Mouse (Mus musculus): Measurements from ENCODE around the gene Btbd9. TPM values are rescaled to one million over a fixed set of nuclear protein-coding genes. Genes with fewer than 3 reads are reported as not detected.

Btbd9 gene
- polyA plus RNA-seq, 1 experiment from 2014 or later, result 52.5 TPM

DNA sequence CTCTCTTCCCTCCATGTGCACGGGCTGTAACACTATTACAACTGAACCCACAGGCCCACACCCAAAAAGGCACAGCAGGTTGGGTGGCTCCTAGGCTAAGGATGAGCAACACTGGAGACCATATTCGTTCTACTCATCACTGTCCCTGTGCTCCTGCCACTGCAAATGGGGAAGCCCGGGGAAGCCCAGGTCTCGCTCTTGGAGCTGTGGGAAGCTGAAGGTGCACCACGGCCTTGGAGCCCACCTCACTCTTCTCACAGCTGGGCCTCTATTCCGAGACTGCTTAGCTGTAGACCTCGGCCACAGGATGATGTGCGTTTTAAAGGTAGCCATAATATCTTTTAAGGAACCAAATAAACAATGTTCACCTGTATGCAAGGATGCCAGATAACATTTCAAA is 60.9 kb downstream of the Btbd9 start:
- Histone ChIP-seq H3K27me3 (ENCODE audit: control insufficient read depth, insufficient read depth, low read length) (no peaks in the 10 kb centered on the region), H3K27ac (ENCODE audit: low read depth, low read length) (no peak overlapping the region), H3K4me1 (ENCODE audit: control insufficient read depth, insufficient read depth, low read length) (no peaks in the 10 kb centered on the region), H3K4me2 (replicated peaks; ENCODE audit: low read depth, low read length) (no peak overlapping the region), H3K9me3 (ENCODE audit: control insufficient read depth, low read length) (no peaks in the 10 kb centered on the region), H3K9ac (ENCODE audit: low read depth, low read length) (no peak overlapping the region), H3K4me3 (ENCODE audit: low read length) (no peak overlapping the region), H3K36me3 (ENCODE audit: control insufficient read depth, insufficient read depth, low read length) (peaks cover 2% of the 10 kb centered on the region; the same call in 1 of the 2 replicates)
- WGBS, result 91% methylated on average over 8 of the region's 8 CpGs
- ATAC-seq (ENCODE audit: low FRiP score, low TSS enrichment), result no peak

DNA sequence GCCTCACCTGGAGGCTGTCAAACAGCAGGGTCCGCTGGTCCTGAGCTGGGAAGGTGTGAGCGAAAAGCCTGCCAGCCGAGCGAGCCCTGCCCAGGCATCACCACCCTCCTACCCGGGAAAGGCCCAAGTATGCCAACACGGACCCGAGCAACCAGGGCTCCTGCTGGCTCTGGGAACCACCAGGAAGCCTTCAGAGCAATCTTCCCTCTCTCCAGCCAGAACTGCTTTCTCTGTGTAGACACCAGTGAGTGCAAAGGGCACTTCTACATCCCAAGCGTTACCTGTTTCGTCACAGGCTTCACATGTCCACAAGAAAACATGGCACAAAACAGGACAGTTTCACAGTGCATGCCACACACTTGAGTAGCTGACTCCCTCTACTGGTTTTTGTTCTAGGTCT is 63.3 kb downstream of the Btbd9 start:
- no peak for ATAC-seq (ENCODE audit: low FRiP score, low TSS enrichment)
- Histone ChIP-seq H3K36me3 (ENCODE audit: control insufficient read depth, insufficient read depth, low read length) (peaks cover 2% of the 10 kb centered on the region; the same call in 1 of the 2 replicates), H3K4me1 (ENCODE audit: control insufficient read depth, insufficient read depth, low read length) (no peaks in the 10 kb centered on the region), H3K9ac (ENCODE audit: low read depth, low read length) (no peak overlapping the region), H3K9me3 (ENCODE audit: control insufficient read depth, low read length) (no peaks in the 10 kb centered on the region), H3K27me3 (ENCODE audit: control insufficient read depth, insufficient read depth, low read length) (no peaks in the 10 kb centered on the region), H3K4me2 (replicated peaks; ENCODE audit: low read depth, low read length) (no peak overlapping the region), H3K4me3 (ENCODE audit: low read length) (no peak overlapping the region), H3K27ac (ENCODE audit: low read depth, low read length) (no peak overlapping the region)
- WGBS, result 97% methylated on average over 9 of the region's 9 CpGs

DNA sequence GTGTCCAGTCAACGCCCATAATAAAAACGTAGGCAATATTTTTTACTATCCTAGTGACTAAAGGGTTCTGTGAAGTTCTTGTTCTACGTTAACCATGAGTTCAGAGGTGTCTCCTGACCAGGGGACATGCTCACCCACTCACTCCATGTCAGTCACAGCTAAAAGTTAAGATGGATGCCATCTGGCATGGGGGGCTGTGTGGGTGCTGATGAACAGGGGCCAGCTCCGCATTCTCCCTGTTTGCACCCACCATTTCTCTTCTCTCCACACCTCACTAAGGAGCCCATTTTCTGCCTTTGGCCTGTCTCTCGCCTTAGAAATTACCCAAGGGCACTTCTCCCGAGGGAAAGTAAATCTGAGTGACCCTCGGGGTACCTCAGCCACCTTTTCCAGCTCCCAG is 63.8 kb downstream of the Btbd9 start:
- peaks cover 2% of the 10 kb centered on the region; the same call in 1 of the 2 replicates for H3K36me3 ChIP-seq (ENCODE audit: control insufficient read depth, insufficient read depth, low read length)
- H3K27ac ChIP-seq (ENCODE audit: low read depth, low read length), result no peak overlapping the region
- ATAC-seq (ENCODE audit: low FRiP score, low TSS enrichment), result no peak
- H3K4me1 ChIP-seq (ENCODE audit: control insufficient read depth, insufficient read depth, low read length), result no peaks in the 10 kb centered on the region
- H3K9ac ChIP-seq (ENCODE audit: low read depth, low read length), result no peak overlapping the region
- WGBS, result 88% methylated on average over 7 of the region's 7 CpGs
- no peak overlapping the region for H3K4me2 ChIP-seq (replicated peaks; ENCODE audit: low read depth, low read length)
- no peaks in the 10 kb centered on the region for H3K9me3 ChIP-seq (ENCODE audit: control insufficient read depth, low read length)
- H3K27me3 ChIP-seq (ENCODE audit: control insufficient read depth, insufficient read depth, low read length), result no peaks in the 10 kb centered on the region
- H3K4me3 ChIP-seq (ENCODE audit: low read length), result no peak overlapping the region

DNA sequence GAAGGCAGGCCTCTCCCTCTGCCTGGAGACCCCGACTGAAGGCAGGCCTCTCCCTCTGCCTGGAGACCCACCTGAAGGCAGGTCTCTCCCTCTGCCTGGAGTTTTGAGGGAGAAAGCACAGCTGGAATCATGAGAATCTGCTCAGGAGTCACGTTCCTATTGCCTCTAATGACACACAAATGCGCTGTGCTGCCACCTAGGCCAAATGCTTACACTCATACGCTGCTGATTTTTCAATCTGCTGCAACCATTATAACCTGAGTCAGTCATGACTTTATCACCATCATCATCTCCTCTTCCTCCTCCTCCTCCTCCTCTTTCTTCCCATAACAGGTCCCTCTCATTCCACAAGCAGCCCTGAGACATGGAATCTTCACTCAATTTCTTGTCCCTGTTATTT is 64.3 kb downstream of the Btbd9 start:
- Histone ChIP-seq H3K27ac (ENCODE audit: low read depth, low read length) (no peak overlapping the region), H3K27me3 (ENCODE audit: control insufficient read depth, insufficient read depth, low read length) (no peaks in the 10 kb centered on the region), H3K4me2 (replicated peaks; ENCODE audit: low read depth, low read length) (no peak overlapping the region), H3K36me3 (ENCODE audit: control insufficient read depth, insufficient read depth, low read length) (peaks cover 2% of the 10 kb centered on the region; the same call in 1 of the 2 replicates), H3K9me3 (ENCODE audit: control insufficient read depth, low read length) (no peaks in the 10 kb centered on the region), H3K4me1 (ENCODE audit: control insufficient read depth, insufficient read depth, low read length) (no peaks in the 10 kb centered on the region), H3K9ac (ENCODE audit: low read depth, low read length) (no peak overlapping the region), H3K4me3 (ENCODE audit: low read length) (no peak overlapping the region)
- no peak for ATAC-seq (ENCODE audit: low FRiP score, low TSS enrichment)
- 74% methylated on average over 4 of the region's 4 CpGs for WGBS

DNA sequence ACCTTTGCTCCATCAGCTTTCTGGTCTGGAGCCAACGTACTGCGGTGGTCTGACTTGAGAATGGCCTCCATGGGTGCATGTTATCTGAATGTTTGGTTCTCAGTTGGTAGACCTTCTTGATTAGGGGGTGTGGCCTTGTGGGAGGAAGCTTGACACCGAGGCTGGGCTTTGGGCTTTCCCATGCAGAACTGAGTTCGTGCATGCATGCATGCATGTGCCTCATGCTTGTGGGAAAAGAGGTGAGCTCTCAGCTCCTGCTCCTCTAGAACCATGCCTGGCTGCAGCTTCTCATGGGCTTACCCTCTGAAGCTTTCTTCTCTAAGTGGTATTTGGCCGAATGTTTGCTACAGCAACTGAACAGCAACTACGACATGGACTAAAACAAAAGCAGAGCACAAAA is 64.9 kb downstream of the Btbd9 start:
- Histone ChIP-seq H3K36me3 (ENCODE audit: control insufficient read depth, insufficient read depth, low read length) (peaks cover 2% of the 10 kb centered on the region; the same call in 1 of the 2 replicates), H3K4me1 (ENCODE audit: control insufficient read depth, insufficient read depth, low read length) (no peaks in the 10 kb centered on the region), H3K9me3 (ENCODE audit: control insufficient read depth, low read length) (no peaks in the 10 kb centered on the region), H3K27me3 (ENCODE audit: control insufficient read depth, insufficient read depth, low read length) (no peaks in the 10 kb centered on the region), H3K27ac (ENCODE audit: low read depth, low read length) (no peak overlapping the region), H3K4me3 (ENCODE audit: low read length) (no peak overlapping the region), H3K4me2 (replicated peaks; ENCODE audit: low read depth, low read length) (no peak overlapping the region), H3K9ac (ENCODE audit: low read depth, low read length) (no peak overlapping the region)
- 60% methylated on average over 6 of the region's 6 CpGs for WGBS
- no peak for ATAC-seq (ENCODE audit: low FRiP score, low TSS enrichment)

DNA sequence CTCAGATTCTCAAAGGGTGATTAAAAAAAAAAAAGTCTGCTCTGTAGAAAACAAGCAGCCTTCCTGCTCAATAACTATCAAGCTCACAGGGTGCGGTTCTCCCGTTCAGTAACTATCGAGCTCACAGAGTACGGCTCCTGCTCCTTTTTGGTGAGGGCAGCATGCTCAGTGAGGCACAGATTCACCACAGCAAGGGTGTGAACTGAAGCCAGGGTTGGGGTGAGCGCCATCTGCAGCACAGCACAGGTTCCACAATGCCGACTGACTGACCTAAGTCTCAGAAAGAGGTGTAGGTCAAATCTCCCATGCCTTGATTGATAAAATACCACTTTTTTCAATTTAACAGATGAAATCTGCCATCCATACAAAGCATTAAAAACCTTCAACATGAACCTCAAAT is 66.1 kb downstream of the Btbd9 start:
- H3K4me3 ChIP-seq (ENCODE audit: low read length), result no peak overlapping the region

DNA sequence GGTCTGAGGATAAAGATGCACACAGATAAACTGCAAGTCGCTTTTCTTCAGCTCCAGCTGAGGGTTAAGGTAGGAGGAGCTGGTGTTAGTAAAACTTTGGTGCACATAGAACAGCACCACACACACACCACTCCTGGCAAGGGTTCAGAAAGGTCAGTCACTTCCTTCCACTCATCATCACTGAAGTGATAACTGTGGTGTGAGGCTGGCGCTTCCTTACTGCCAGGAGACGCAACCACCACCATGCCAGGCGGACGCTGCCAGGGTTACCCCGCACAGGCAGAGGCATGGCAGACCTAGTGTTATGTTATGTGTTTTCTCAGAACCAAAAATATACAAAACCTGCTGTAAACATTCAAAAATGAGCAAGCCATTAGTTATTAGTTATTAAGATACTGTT is 66.6 kb downstream of the Btbd9 start:
- Histone ChIP-seq H3K4me2 (replicated peaks; ENCODE audit: low read depth, low read length) (no peak overlapping the region), H3K9me3 (ENCODE audit: control insufficient read depth, low read length) (no peaks in the 10 kb centered on the region), H3K4me3 (ENCODE audit: low read length) (no peak overlapping the region), H3K36me3 (ENCODE audit: control insufficient read depth, insufficient read depth, low read length) (no peaks in the 10 kb centered on the region; the same call in 1 of the 2 replicates), H3K4me1 (ENCODE audit: control insufficient read depth, insufficient read depth, low read length) (no peaks in the 10 kb centered on the region), H3K27me3 (ENCODE audit: control insufficient read depth, insufficient read depth, low read length) (no peaks in the 10 kb centered on the region), H3K27ac (ENCODE audit: low read depth, low read length) (no peak overlapping the region), H3K9ac (ENCODE audit: low read depth, low read length) (no peak overlapping the region)
- ATAC-seq (ENCODE audit: low FRiP score, low TSS enrichment), result no peak
- WGBS, result 91% methylated on average over 6 of the region's 6 CpGs

More for the DNA sequence above, 66.1 kb downstream of the Btbd9 start:
- Histone ChIP-seq H3K27me3 (ENCODE audit: control insufficient read depth, insufficient read depth, low read length) (no peaks in the 10 kb centered on the region), H3K27ac (ENCODE audit: low read depth, low read length) (no peak overlapping the region), H3K4me1 (ENCODE audit: control insufficient read depth, insufficient read depth, low read length) (no peaks in the 10 kb centered on the region), H3K36me3 (ENCODE audit: control insufficient read depth, insufficient read depth, low read length) (no peaks in the 10 kb centered on the region; the same call in 1 of the 2 replicates), H3K4me2 (replicated peaks; ENCODE audit: low read depth, low read length) (no peak overlapping the region), H3K9me3 (ENCODE audit: control insufficient read depth, low read length) (no peaks in the 10 kb centered on the region), H3K9ac (ENCODE audit: low read depth, low read length) (no peak overlapping the region)
- ATAC-seq (ENCODE audit: low FRiP score, low TSS enrichment), result no peak
- 65% methylated on average over 6 of the region's 6 CpGs for WGBS

DNA sequence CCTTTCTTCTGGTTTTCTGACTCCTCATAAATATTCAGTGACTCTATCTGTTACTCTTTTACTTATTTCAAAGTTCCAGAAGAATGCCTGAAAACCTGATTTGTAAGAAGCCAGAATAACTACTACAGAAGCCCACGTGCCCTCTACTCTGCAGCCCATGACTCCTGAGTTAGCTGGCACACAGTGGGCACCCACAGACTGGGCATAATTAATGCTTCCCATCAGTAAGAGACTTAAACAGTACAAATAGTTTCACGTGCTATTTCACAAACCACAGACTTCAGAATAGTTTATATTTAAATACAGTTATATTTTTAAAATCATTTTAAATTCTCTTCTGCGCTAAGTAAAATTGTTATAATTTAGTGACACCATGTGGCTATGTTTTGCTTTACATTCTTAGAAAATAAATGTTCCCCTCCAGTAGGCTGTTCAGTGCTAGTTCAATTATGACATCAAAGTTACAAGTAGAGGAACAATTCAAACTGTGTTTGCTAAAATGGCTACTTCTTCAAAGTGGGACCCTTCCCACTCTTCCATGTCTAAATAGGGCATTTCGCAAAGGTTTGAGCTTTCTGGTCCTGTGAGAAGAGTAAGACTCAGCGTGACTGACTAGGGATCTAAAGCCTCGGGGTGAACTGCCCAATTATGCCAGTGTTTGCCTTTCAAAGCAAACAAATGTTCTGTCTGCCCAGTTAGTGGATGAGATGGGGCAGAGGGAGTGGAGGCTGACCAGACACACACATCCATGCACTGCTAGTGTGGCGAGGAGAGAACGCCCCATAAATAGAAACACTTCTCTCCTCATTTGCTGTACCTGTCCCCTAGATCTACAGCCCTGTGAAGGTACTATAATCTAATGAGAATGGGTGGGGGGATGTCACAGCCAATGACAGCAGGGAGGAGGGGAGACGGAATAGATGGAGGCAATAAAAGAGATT is 68.4 kb downstream of the Btbd9 start:
- no peaks in the 10 kb centered on the region; the same call in 1 of the 2 replicates for H3K36me3 ChIP-seq (ENCODE audit: control insufficient read depth, insufficient read depth, low read length)
- H3K4me3 ChIP-seq (ENCODE audit: low read length), result no peak overlapping the region
- H3K27me3 ChIP-seq (ENCODE audit: control insufficient read depth, insufficient read depth, low read length), result no peaks in the 10 kb centered on the region
- H3K9ac ChIP-seq (ENCODE audit: low read depth, low read length), result no peak overlapping the region
- WGBS, result 69% methylated on average over 9 of the region's 9 CpGs
- H3K27ac ChIP-seq (ENCODE audit: low read depth, low read length), result no peak overlapping the region
- no peaks in the 10 kb centered on the region for H3K9me3 ChIP-seq (ENCODE audit: control insufficient read depth, low read length)
- H3K4me2 ChIP-seq (replicated peaks; ENCODE audit: low read depth, low read length), result no peak overlapping the region
- no peaks in the 10 kb centered on the region for H3K4me1 ChIP-seq (ENCODE audit: control insufficient read depth, insufficient read depth, low read length)
- ATAC-seq (ENCODE audit: low FRiP score, low TSS enrichment), result no peak

DNA sequence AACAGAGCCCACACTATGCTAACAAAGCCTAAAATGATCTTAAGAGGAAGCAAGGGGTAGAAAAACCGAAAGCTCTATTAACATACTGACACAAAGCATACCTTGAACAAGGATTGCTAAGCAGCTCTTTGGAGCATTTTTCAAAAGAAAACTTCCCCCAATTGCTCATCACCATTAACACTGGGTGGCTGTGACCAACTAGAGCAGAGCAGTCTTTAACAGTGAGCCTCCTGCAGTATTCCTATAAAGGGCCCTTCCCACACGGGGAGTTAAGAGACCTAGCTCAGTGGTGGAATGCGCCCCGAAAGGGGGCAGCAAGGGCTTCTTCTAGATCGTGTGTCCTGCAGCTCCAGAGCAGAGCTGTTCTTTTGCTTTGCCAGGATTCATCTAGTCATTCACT is 69.4 kb downstream of the Btbd9 start:
- H3K9ac ChIP-seq (ENCODE audit: low read depth, low read length), result no peak overlapping the region
- no peaks in the 10 kb centered on the region for H3K4me1 ChIP-seq (ENCODE audit: control insufficient read depth, insufficient read depth, low read length)
- no peaks in the 10 kb centered on the region for H3K27me3 ChIP-seq (ENCODE audit: control insufficient read depth, insufficient read depth, low read length)
- H3K4me3 ChIP-seq (ENCODE audit: low read length), result no peak overlapping the region
- no peaks in the 10 kb centered on the region; the same call in 1 of the 2 replicates for H3K36me3 ChIP-seq (ENCODE audit: control insufficient read depth, insufficient read depth, low read length)
- no peaks in the 10 kb centered on the region for H3K9me3 ChIP-seq (ENCODE audit: control insufficient read depth, low read length)
- no peak overlapping the region for H3K4me2 ChIP-seq (replicated peaks; ENCODE audit: low read depth, low read length)
- no peak for ATAC-seq (ENCODE audit: low FRiP score, low TSS enrichment)
- no peak overlapping the region for H3K27ac ChIP-seq (ENCODE audit: low read depth, low read length)
- 41% methylated on average over 5 of the region's 5 CpGs for WGBS

All from kidney, embryonic 14.5 days (tissue).